Mouse (Mus musculus) heart, adult 2 months (tissue): ENCODE results near the gene Rsrc1.

Experiments used
- CTCF ChIP-seq: fragments of 200-600 bp; IDR thresholded peaks from 2 replicates; pipeline ENCODE4 v1.8.1; 2022; ENCODE audit warnings: antibody characterized with exemption, mild to moderate bottlenecking, moderate library complexity
- EP300 ChIP-seq: fragments of 200-500 bp; IDR thresholded peaks from 2 replicates; pipeline ENCODE4 v1.6.1; 2011; ENCODE audit warnings: low read depth, low read length, control low read depth; ENCODE audit not compliant: insufficient read depth

GRCm38 (mm10) chr3:66964884-66965283 lies 16.3 kb upstream of the Rsrc1 start:
- TF ChIP-seq CTCF: no peak
- TF ChIP-seq EP300: no peak
